Mouse (Mus musculus) lung, postnatal 0 days (tissue): ENCODE measurements around the gene Pbxip1. TPM values are rescaled to one million over a fixed set of nuclear protein-coding genes. Genes with fewer than 3 reads are reported as not detected.

ENCODE experiments used
- ATAC-seq: fragments of 200-750 bp; cut with Nextera tagmentation; 2 replicates; pipeline ENCODE4 v1.8.0; 2017; ENCODE audit warnings: moderate library complexity
- DNase-seq: peaks from one replicate; pipeline ENCODE4 v3.0.0-alpha.2; 2016; ENCODE audit warnings: low spot score
- H3K27ac ChIP-seq: fragments of 300-500 bp; sonication (generic); 2 replicates; pipeline ENCODE4 v1.5.1; 2014; ENCODE audit warnings: antibody characterized with exemption, mild to moderate bottlenecking, low read length, mixed read lengths
- H3K27me3 ChIP-seq: fragments of 300-500 bp; sonication (generic); replicated peaks from 2 replicates; pipeline ENCODE4 v1.6.1; 2014; ENCODE audit warnings: low read length, mixed read lengths; ENCODE audit not compliant: insufficient read depth
- H3K36me3 ChIP-seq: fragments of 300-500 bp; sonication (generic); 2 replicates; pipeline ENCODE4 v1.6.1; 2014; ENCODE audit warnings: low read length, mixed read lengths; ENCODE audit not compliant: insufficient read depth
- H3K4me1 ChIP-seq: fragments of 300-500 bp; sonication (generic); 2 replicates; pipeline ENCODE4 v1.6.1; 2014; ENCODE audit warnings: antibody characterized with exemption, low read depth, low read length, mixed read lengths; ENCODE audit not compliant: insufficient read depth
- H3K4me2 ChIP-seq: fragments of 300-500 bp; sonication (generic); replicated peaks from 2 replicates; pipeline ENCODE4 v1.6.1; 2014; ENCODE audit warnings: low read depth, mild to moderate bottlenecking, low read length, moderate library complexity, mixed read lengths
- H3K4me3 ChIP-seq: fragments of 300-500 bp; sonication (generic); 2 replicates; pipeline ENCODE4 v1.5.1; 2014; ENCODE audit warnings: low read depth, low read length
- H3K9ac ChIP-seq: fragments of 300-500 bp; sonication (generic); replicated peaks from 2 replicates; pipeline ENCODE4 v1.6.1; 2014; ENCODE audit warnings: low read depth, mild to moderate bottlenecking
- H3K9me3 ChIP-seq: fragments of 300-500 bp; sonication (generic); 2 replicates; pipeline ENCODE4 v1.6.1; 2016; ENCODE audit warnings: low read length, mixed read lengths
- CTCF ChIP-seq: IDR thresholded peaks from 2 replicates; pipeline ENCODE4 v1.5.1; 2016; ENCODE audit warnings: antibody characterized with exemption, mild to moderate bottlenecking
- EP300 ChIP-seq: IDR thresholded peaks from 2 replicates; pipeline ENCODE4 v1.6.1; 2016; ENCODE audit warnings: antibody characterized with exemption, mild to moderate bottlenecking, control low read depth
- WGBS: fragments of 180-500 bp; shearing (Covaris S2); extraction: QIAGEN DNeasy Blood & Tissue Kit; methylation state at CpG from one replicate; pipeline ENCODE4 v1.1.7; 2014; 5-methylcytosine and 5-hydroxymethylcytosine counted together
- polyA plus RNA-seq: library from polyadenylated mRNA; unstranded; fragments of >200 nt; fragmentation: Nextera tagmentation; extraction: Ambion mirVana; gene quantifications from 2 replicates; pipeline ENCODE4 v1.2.1, GENCODE M21; 2015

Pbxip1 gene
- polyA plus RNA-seq, 1 experiment from 2014 or later = 63.0 TPM

GRCm38 (mm10) chr3:89420421-89420820 is 16.1 kb upstream of the Pbxip1 start:
- Histone ChIP-seq H3K9ac (no peak overlapping the region), H3K4me2 (peak overlapping the region; percentile 67)

GRCm38 (mm10) chr3:89421002-89421774 is 15.3 kb upstream of the Pbxip1 start:
- H3K4me1 ChIP-seq = peaks cover 15% of the 10 kb centered on the region; the same call in 1 of the 2 replicates
- H3K27me3 ChIP-seq = no peaks in the 10 kb centered on the region
- peak overlapping the region; percentile 45 for H3K4me3 ChIP-seq
- H3K36me3 ChIP-seq = peaks cover 12% of the 10 kb centered on the region; the same call in 1 of the 2 replicates
- peak overlapping the region; percentile 99 for H3K27ac ChIP-seq
- WGBS = under 1% methylated on average over 11 of the region's 11 CpGs
- peak overlapping the region; percentile 51 for H3K9ac ChIP-seq
- peak; percentile 80 for ATAC-seq
- peak; percentile 98 for DNase-seq
- TF ChIP-seq CTCF = no peak
- TF ChIP-seq EP300 = peak; percentile 70
- H3K4me2 ChIP-seq = peak overlapping the region; percentile 67
- H3K9me3 ChIP-seq = no peaks in the 10 kb centered on the region

More at GRCm38 (mm10) chr3:89420421-89420820, 16.1 kb upstream of the Pbxip1 start:
- Histone ChIP-seq H3K9me3 (no peaks in the 10 kb centered on the region), H3K4me3 (peak overlapping the region; percentile 71; the same call in 1 of the 2 replicates), H3K27ac (peak overlapping the region; percentile 99), H3K27me3 (no peaks in the 10 kb centered on the region), H3K4me1 (peaks cover 15% of the 10 kb centered on the region; the same call in 1 of the 2 replicates), H3K36me3 (peaks cover 12% of the 10 kb centered on the region; the same call in 1 of the 2 replicates)
- ATAC-seq (no peak), DNase-seq (no peak)
- WGBS = 15% methylated on average over 2 of the region's 2 CpGs
- no peak for TF ChIP-seq CTCF
- TF ChIP-seq EP300 = no peak

- Histone ChIP-seq H3K36me3 (peaks cover 13% of the 10 kb centered on the region; the same call in 1 of the 2 replicates), H3K27ac (peak overlapping the region; percentile 99), H3K27me3 (no peaks in the 10 kb centered on the region), H3K4me2 (peak overlapping the region; percentile 67), H3K4me3 (peak overlapping the region; percentile 45), H3K4me1 (peaks cover 15% of the 10 kb centered on the region; the same call in 1 of the 2 replicates), H3K9me3 (no peaks in the 10 kb centered on the region), H3K9ac (peak overlapping the region; percentile 51)
- TF ChIP-seq CTCF = no peak
- TF ChIP-seq EP300 = no peak
- DNase-seq = peak; percentile 34
- no peak for ATAC-seq
- 7% methylated on average over 21 of the region's 22 CpGs for WGBS
Measured at GRCm38 (mm10) chr3:89421810-89422473, 14.6 kb upstream of the Pbxip1 start.

- H3K4me2 ChIP-seq = peak overlapping the region; percentile 67
- whole genome bisulfite sequencing = 61% methylated on average over 6 of the region's 6 CpGs
- no peak for TF ChIP-seq EP300
- TF ChIP-seq CTCF = no peak
- peaks cover 20% of the 10 kb centered on the region for H3K36me3 ChIP-seq
- no peak for DNase-seq
- H3K27me3 ChIP-seq = no peaks in the 10 kb centered on the region
- H3K27ac ChIP-seq = no peak overlapping the region
- ATAC-seq = no peak
- H3K4me1 ChIP-seq = peaks cover 15% of the 10 kb centered on the region; the same call in 1 of the 2 replicates
- H3K9ac ChIP-seq = no peak overlapping the region
- peak overlapping the region; percentile 45; the same call in 1 of the 2 replicates for H3K4me3 ChIP-seq
- no peaks in the 10 kb centered on the region for H3K9me3 ChIP-seq
Measured at GRCm38 (mm10) chr3:89422556-89423205, 13.8 kb upstream of the Pbxip1 start.

- ATAC-seq (no peak), DNase-seq (peak; percentile 41)
- Histone ChIP-seq H3K4me3 (no peak overlapping the region), H3K27me3 (no peaks in the 10 kb centered on the region), H3K9ac (no peak overlapping the region), H3K4me2 (no peak overlapping the region), H3K27ac (peak overlapping the region; percentile 43; the same call in 1 of the 2 replicates), H3K9me3 (no peaks in the 10 kb centered on the region), H3K4me1 (peaks cover 15% of the 10 kb centered on the region; the same call in 1 of the 2 replicates), H3K36me3 (peaks cover 25% of the 10 kb centered on the region)
- 72% methylated on average over 5 of the region's 5 CpGs for WGBS
- no peak for TF ChIP-seq EP300
- TF ChIP-seq CTCF = no peak
Measured at GRCm38 (mm10) chr3:89424416-89425140, 11.9 kb upstream of the Pbxip1 start.
